Mouse (Mus musculus): ENCODE measurements around the gene Copz1.

- TF ChIP-seq CTCF (IDR thresholded peaks at IDR 0.05; ENCODE audit: low read depth) (no peak), EP300 (IDR thresholded peaks at IDR 0.05; ENCODE audit: low read depth) (no peak)
These were observed 45.5 kb upstream of the Copz1 start for GRCm38 (mm10) chr15:103227022-103227421.
